Comparison of ENCODE assay signal across 20 mouse cellular contexts in the genomic region with DNA sequence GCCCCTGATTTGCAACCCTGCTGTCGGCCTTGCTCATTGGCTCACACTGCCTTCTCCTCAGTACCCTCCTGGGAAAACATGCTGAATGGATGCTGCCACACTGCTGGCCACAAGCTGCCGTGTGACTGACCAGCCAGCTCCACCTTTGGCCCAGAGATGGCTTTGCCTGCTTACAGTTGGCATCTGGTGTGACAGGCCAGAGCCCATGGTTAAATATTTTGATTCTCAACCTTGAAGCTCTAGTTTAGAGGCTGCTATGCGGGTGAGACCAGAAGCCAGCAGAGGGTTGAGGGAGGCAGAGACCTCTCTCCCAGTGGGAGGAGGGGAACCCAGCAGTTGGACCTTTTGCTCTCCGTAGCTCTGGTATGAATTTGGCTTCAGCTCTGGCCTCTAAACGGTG. TPM values are rescaled to one million over a fixed set of nuclear protein-coding genes. Genes with fewer than 3 reads are reported as not detected.
DNase-seq lines count a peak whose midpoint lies in the region; ATAC-seq lines count a peak whose summit lies in the region.
"Had no signal": no experiment of that assay in that cellular context is flagged by ENCODE, and none has a peak within 500 bp of the region (broad histone marks: within the 10 kb centered on the region; RNA-seq: fewer than 3 reads in every experiment).

No protein-coding gene starts in this region.

- no peak overlapping the region for H3K4me3 ChIP-seq in hindbrain, embryonic 10.5 days
- no peak overlapping the region for H3K4me3 ChIP-seq in hindbrain, embryonic 12.5 days
- H3K4me3 ChIP-seq in embryonic facial prominence, embryonic 13.5 days, result no peak overlapping the region
- H3K4me3 ChIP-seq in limb, embryonic 15.5 days, result no peak overlapping the region
- H3K4me3 ChIP-seq: erythroblast, embryonic 14.5 days; heart, embryonic 12.5 days; lung, embryonic 15.5 days; neural tube, embryonic 12.5 days had no signal

- peaks cover 51% of the 10 kb centered on the region for H3K27me3 ChIP-seq in hindbrain, embryonic 10.5 days (ENCODE audit: insufficient read depth, poor library complexity, severe bottlenecking)
- peaks cover 35% of the 10 kb centered on the region for H3K27me3 ChIP-seq in hindbrain, embryonic 12.5 days
- H3K27me3 ChIP-seq in embryonic facial prominence, embryonic 13.5 days, result no peaks in the 10 kb centered on the region
- no peaks in the 10 kb centered on the region for H3K27me3 ChIP-seq in limb, embryonic 15.5 days
- H3K27me3 ChIP-seq: heart, embryonic 12.5 days had no signal

- WGBS in hindbrain, embryonic 10.5 days, result 78% methylated on average over 5 of the region's 5 CpGs
- 63% methylated on average over 5 of the region's 5 CpGs for WGBS in hindbrain, embryonic 12.5 days
- WGBS in embryonic facial prominence, embryonic 13.5 days, result 57% methylated on average over 5 of the region's 5 CpGs
- WGBS in limb, embryonic 15.5 days, result 39% methylated on average over 5 of the region's 5 CpGs

- H3K4me2 ChIP-seq in hindbrain, embryonic 12.5 days (replicated peaks), result no peak overlapping the region
- no peak overlapping the region for H3K4me2 ChIP-seq in embryonic facial prominence, embryonic 13.5 days
- no peak overlapping the region for H3K4me2 ChIP-seq in limb, embryonic 15.5 days
- H3K4me2 ChIP-seq: heart, embryonic 12.5 days; lung, embryonic 15.5 days; midbrain, embryonic 11.5 days; neural tube, embryonic 12.5 days had no signal

- H3K9me3 ChIP-seq in hindbrain, embryonic 10.5 days, result peaks cover 3% of the 10 kb centered on the region; the same call in 1 of the 2 replicates
- no peaks in the 10 kb centered on the region for H3K9me3 ChIP-seq in hindbrain, embryonic 12.5 days (replicated peaks)
- H3K9me3 ChIP-seq in embryonic facial prominence, embryonic 13.5 days, result no peaks in the 10 kb centered on the region
- no peaks in the 10 kb centered on the region for H3K9me3 ChIP-seq in limb, embryonic 15.5 days
- H3K9me3 ChIP-seq: heart, embryonic 12.5 days; lung, embryonic 15.5 days; neural tube, embryonic 12.5 days had no signal

- peaks cover 39% of the 10 kb centered on the region for H3K4me1 ChIP-seq in hindbrain, embryonic 10.5 days (replicated peaks)
- H3K4me1 ChIP-seq in hindbrain, embryonic 12.5 days, result peaks cover 12% of the 10 kb centered on the region; the same call in 1 of the 2 replicates
- peaks cover 46% of the 10 kb centered on the region for H3K4me1 ChIP-seq in embryonic facial prominence, embryonic 13.5 days
- peaks cover 54% of the 10 kb centered on the region for H3K4me1 ChIP-seq in limb, embryonic 15.5 days
- H3K4me1 ChIP-seq: lung, embryonic 15.5 days had no signal

- peak overlapping the region; percentile 50; the same call in 1 of the 2 replicates for H3K27ac ChIP-seq in hindbrain, embryonic 10.5 days
- no peak overlapping the region for H3K27ac ChIP-seq in hindbrain, embryonic 12.5 days
- H3K27ac ChIP-seq in embryonic facial prominence, embryonic 13.5 days, result peak overlapping the region; percentile 74
- peak overlapping the region; percentile 68; the same call in 1 of the 2 replicates for H3K27ac ChIP-seq in limb, embryonic 15.5 days
- H3K27ac ChIP-seq: liver, embryonic 14.5 days; lung, embryonic 15.5 days; neural tube, embryonic 12.5 days had no signal

- no peak overlapping the region for H3K9ac ChIP-seq in hindbrain, embryonic 12.5 days
- H3K9ac ChIP-seq in embryonic facial prominence, embryonic 13.5 days, result 0 out of 2 replicates have a peak overlapping the region, but pooled peaks have one; percentile 36
- no peak overlapping the region for H3K9ac ChIP-seq in limb, embryonic 15.5 days
- H3K9ac ChIP-seq: heart, embryonic 12.5 days; liver, embryonic 14.5 days; lung, embryonic 15.5 days; neural tube, embryonic 12.5 days had no signal

- H3K36me3 ChIP-seq in hindbrain, embryonic 10.5 days, result no peaks in the 10 kb centered on the region
- H3K36me3 ChIP-seq in hindbrain, embryonic 12.5 days, result no peaks in the 10 kb centered on the region
- no peaks in the 10 kb centered on the region for H3K36me3 ChIP-seq in embryonic facial prominence, embryonic 13.5 days
- no peaks in the 10 kb centered on the region for H3K36me3 ChIP-seq in limb, embryonic 15.5 days
- H3K36me3 ChIP-seq: heart, embryonic 12.5 days; lung, embryonic 15.5 days; neural tube, embryonic 12.5 days had no signal

- no peak for ATAC-seq in hindbrain, embryonic 12.5 days (ENCODE audit: low FRiP score)
- no peak for ATAC-seq in embryonic facial prominence, embryonic 13.5 days (ENCODE audit: insufficient number of reproducible peaks, insufficient read depth, low FRiP score, low TSS enrichment, low read depth)
- no peak for ATAC-seq in limb, embryonic 15.5 days (ENCODE audit: insufficient number of reproducible peaks, low FRiP score, low TSS enrichment, low read depth)
- ATAC-seq: forebrain, embryonic 14.5 days; hindbrain, embryonic 16.5 days had no signal

- DNase-seq in hindbrain, embryonic 10.5 days (ENCODE audit: low spot score), result no peak
- peak; percentile 22 for DNase-seq in lung, postnatal 36 days
- DNase-seq in lung, postnatal 4 days, result no peak
- no peak for DNase-seq in gastrocnemius, postnatal 10 days
- no peak for DNase-seq in heart, adult 18-20 months
- DNase-seq: adrenal gland, adult 8-10 months; cerebellum, adult 11-12 months; cerebellum, postnatal 36 days; thymus, postnatal 25 days had no signal

RNA-seq across cellular contexts. Expression of a gene that starts 6.7 kb away (rescaled TPM):
- polyA plus RNA-seq in hindbrain, embryonic 10.5 days (2016; fragmentation: Nextera tagmentation; extraction: Ambion mirVana), result 83.8 and 87.8 TPM in 2 replicates
- polyA plus RNA-seq in hindbrain, embryonic 12.5 days (2016; fragmentation: Nextera tagmentation; extraction: Ambion mirVana), result 185 and 186 TPM in 2 replicates
- polyA plus RNA-seq in embryonic facial prominence, embryonic 13.5 days (2015; fragmentation: Nextera tagmentation; extraction: Ambion mirVana), result 127 and 143 TPM in 2 replicates
- 149 and 184 TPM in 2 replicates for polyA plus RNA-seq in limb, embryonic 15.5 days (2015; fragmentation: Nextera tagmentation; extraction: Ambion mirVana)
- total RNA-seq in gastrocnemius, postnatal 10 days (2021), result 10 to 100 TPM; 25.7 to 30.3 TPM
- total RNA-seq in heart, adult 18-20 months (2021), result 10 to 100 TPM; 39.7 to 40.6 TPM
